Mouse (Mus musculus) gastrocnemius, postnatal 10 days (tissue): ENCODE data around the gene Acot1. TPM values are rescaled to one million over a fixed set of nuclear protein-coding genes. Genes with fewer than 3 reads are reported as not detected.
"Not testable (repeated sequence)": the region's sequence is repeated elsewhere in the genome, so short reads cannot be mapped to it uniquely, and the experiment has no call there.

Source experiments
- DNase-seq: peaks from one replicate; pipeline ENCODE4 v3.0.0; 2021; ENCODE audit warnings: mixed read lengths
- total RNA-seq, 2 experiments: library from RNA; stranded (reverse); gene quantifications; 2 replicates each; pipeline ENCODE4 v1.2.3; 2021

The Acot1 gene
- total RNA-seq, 2 experiments from 2014 or later = 8.2 to 10.4 TPM

DNA sequence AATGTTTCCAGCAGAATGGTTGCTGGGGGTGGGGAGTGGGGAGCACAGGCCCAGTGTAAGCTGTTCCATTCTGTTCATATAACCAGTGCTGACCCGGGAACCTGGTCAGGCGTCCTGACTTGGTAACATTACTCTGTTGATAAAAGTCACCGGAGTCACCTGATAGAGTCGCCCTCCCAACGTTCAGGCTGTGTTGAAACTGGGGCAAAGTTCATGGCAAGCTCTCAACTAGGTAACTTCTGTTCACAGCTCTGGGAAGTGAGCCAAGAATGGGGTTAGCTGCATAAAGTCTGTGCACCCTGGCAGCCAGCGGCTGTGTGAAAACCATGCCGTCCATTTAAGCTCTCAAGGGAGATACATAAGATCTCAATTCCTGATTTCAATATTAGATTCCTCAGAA is 11.2 kb downstream of the Acot1 start:
- peak; percentile 41 for DNase-seq

- not testable (repeated sequence) for DNase-seq
These were observed 13.0 kb downstream of the Acot1 start for GRCm38 (mm10) chr12:84022266-84022665.

GRCm38 (mm10) chr12:84023052-84023745 is 13.9 kb downstream of the Acot1 start:
- no peak for DNase-seq

GRCm38 (mm10) chr12:84025888-84026287 is 16.6 kb downstream of the Acot1 start:
- no peak for DNase-seq

DNA sequence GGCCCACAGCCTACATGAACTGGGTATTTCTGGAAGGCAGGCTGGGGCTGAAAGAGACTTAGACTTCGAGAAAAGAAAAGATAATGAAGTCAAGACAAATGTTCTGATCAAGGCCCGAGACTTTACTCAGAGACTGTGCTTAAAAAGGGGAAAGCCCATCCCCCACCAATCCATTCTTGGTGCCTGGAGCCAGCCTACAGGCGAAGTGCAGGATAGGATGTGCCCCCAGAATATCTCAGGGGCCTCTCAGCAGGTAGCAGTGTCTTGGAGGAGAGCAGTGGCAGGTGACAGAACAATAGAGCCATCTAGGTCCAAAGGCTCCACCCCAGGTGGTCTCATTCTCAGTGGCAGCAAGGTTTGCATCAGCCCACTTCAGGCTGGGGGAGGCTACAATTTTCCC is 19.0 kb downstream of the Acot1 start:
- not testable (repeated sequence) for DNase-seq

GRCm38 (mm10) chr12:84029043-84029442 is 19.8 kb downstream of the Acot1 start:
- not testable (repeated sequence) for DNase-seq

GRCm38 (mm10) chr12:84030659-84031332 is 21.5 kb downstream of the Acot1 start:
- DNase-seq = peak; percentile 66

DNA sequence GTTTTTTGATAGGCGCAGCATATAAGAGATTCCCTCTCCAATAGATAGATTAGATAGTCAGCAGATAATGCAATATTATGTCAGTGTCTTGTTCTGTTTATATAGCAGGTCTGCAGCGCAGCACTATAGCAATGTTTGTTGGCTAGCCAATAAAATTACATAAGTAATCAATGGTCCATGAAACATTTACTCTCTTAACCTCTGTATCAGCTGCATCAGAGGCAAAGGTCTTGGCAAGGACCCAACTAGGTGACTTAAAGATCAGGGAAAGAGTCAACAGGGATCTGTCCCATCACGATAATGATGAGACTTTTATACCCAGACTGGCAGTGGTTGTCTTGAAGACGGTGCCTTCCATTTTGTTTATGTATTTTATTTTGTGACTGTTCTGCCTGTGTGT is 23.6 kb downstream of the Acot1 start:
- no peak for DNase-seq

- not testable (repeated sequence) for DNase-seq
These were observed 24.0 kb downstream of the Acot1 start for GRCm38 (mm10) chr12:84033302-84033701.

GRCm38 (mm10) chr12:84034108-84034507 is 24.8 kb downstream of the Acot1 start:
- no peak for DNase-seq

DNA sequence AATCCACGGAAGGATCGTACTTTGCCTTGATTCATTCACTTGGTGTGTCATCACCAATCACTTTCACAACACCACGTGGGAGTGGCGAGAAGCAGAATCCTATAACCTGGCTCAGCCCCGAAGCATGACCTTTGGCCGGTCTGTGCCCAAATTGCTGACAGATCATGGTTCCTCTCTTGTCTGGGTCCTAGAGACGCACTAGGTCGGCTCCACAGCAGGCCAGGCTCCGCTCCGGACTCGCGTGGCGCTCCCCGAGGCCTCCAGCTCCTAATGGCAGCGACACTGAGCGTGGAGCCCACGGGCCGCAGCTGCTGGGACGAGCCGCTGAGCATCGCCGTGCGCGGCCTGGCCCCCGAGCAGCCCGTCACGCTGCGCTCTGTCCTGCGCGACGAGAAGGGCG is 29.0 kb downstream of the Acot1 start, which contains the start of gene Acot4:
Gene Acot4 (plus strand): TSS at position 139 of the 400 bp plus-strand sequence.
- DNase-seq = not testable (repeated sequence)

DNA sequence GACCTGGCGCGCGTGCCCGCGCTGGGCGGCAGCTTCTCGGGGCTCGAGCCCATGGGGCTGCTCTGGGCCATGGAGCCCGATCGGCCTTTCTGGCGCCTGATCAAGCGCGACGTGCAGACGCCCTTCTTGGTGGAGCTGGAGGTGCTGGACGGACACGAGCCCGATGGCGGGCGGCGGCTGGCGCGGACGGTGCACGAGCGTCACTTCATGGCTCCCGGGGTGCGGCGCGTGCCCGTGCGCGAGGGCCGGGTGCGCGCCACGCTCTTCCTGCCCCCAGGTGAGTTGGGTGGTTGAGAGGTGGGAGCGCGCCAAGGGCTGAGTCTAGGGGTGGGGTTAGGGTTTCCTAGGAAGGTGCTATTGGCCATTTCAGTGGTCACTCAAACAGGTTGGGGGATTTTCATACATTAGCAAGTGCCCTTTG is 29.4 kb downstream of the Acot1 start, which contains the start of gene Gm49366:
Gene Gm49366 (plus strand): TSS at position 245 of the 421 bp plus-strand sequence.
- peak; percentile 12 for DNase-seq

DNA sequence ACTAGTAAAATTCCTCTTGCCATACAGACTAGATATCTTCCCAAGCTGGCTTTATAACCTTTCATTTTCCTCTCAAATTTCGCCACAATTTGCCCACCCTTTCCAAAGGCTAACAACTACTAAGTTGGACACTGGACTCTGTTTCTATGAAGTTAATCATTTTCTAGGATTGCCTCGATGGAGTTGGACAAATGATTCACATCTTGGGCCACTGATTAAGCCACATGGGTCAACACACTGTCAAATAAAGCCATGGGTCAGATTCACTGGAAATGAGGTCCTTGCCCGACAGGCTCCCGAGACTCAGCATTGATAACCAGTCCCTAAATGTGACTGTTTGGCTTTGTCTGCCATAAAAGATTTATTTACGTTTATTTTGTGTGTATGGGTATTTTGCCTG is 33.0 kb downstream of the Acot1 start:
- DNase-seq = no peak

DNA sequence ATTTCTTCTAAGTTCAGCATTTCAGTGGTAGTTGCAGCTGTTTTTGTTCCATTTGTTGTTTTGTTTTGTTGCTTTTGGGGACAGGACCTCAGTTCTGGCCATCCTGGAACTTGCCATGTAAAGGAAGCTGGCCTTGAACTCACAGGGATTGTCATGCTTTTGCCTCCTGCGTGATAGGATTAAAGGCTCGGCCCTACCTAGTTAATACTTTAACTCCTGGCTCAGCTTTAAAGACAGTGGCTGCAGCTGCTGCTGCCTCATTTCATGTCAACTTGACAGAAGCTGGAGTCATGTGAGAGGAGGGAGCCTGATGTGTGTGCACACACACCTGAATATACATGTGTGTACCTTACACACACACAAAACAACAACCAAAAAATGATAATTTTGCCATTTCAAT is 34.8 kb downstream of the Acot1 start:
- DNase-seq = no peak

DNA sequence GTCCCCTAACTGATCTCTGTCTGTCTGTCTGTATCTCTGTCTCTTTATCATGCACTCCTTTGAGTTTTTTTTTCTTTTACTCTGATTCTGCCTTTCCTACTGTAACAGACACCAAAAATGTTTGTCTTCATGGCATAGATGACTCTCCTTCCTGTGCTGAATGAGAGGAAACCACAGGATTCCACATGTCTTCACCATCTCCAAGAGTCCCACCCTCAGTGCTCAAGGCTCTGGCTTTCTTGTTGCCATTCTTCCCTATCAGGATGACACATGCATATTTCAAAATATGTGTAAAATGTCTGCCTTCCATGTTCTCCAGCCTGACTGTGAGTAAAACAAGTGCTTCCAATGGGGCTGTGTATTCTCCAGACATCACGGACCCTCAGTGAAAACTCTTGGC is 37.6 kb downstream of the Acot1 start:
- no peak for DNase-seq

DNA sequence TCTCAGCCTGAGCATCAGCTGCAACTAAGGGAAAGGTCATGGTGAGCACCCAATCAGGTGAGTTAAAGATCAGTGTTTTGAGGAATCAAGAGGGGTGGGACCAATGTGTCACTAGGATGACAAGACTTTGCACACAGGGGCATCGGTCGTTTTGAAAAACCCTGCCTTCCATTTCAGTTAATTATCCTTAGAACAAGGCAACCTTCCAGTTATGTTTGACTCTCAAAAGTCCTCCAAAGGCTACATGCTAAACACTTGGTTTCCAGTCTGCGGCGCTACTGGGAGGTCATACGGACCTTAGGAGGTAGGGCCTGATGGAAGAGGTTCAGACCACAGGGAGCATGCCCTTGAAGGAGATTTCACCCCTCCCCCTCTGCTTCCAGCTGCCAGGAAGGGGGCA is 41.5 kb downstream of the Acot1 start:
- not testable (repeated sequence) for DNase-seq

GRCm38 (mm10) chr12:84051937-84052474 is 42.7 kb downstream of the Acot1 start, which contains the start of gene Acot3:
Gene Acot3 (plus strand): TSS chr12:84052144.
- DNase-seq = no peak

DNA sequence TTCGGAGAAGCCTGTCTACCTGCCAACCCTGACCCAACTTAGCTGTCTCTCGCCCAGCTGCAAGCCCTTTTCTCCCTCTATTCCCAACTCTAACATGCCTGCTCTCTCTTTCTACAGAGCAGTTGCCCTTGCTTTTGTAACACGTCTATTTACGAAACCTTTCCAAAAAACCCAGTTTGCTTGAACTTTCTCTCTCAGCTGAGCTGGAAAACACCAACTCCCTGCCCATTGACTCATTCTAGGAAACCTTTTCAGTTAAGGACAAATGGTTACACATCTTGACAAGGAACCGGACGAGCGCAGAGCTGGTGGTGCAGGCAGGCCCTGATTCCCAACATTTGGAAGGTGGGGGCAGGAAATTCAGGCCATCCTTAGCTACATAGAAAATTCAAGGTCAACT is 43.3 kb downstream of the Acot1 start:
- DNase-seq = no peak

GRCm38 (mm10) chr12:84053173-84053572 is 43.9 kb downstream of the Acot1 start:
- DNase-seq = no peak

DNA sequence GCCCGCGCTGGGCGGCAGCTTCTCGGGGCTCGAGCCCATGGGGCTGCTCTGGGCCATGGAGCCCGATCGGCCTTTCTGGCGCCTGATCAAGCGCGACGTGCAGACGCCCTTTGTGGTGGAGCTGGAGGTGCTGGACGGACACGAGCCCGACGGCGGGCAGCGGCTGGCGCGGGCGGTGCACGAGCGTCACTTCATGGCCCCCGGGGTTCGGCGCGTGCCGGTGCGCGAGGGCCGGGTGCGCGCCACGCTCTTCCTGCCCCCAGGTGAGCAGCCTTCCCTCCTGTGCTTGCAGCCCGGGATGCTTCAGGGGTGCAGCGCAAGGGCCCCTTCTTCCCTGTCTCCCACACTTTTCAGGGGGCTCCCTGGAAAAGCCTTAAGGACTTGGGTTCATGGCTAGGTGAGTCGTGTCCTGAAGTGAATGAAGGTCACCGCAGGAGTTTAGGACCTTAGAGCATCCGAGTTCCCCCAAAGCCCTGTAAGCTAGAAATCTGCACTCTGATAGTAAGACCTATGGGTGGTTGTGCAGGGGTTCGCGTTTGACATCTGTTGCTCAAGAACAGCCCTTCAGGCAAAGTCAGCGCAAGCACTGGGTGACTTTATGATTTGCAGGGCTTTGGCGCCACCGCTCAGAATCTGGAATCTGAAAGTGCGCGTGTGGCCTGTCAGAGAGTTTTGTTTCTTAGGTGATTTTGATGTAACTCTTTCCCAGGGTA is 44.5 kb downstream of the Acot1 start:
- DNase-seq = no peak

DNA sequence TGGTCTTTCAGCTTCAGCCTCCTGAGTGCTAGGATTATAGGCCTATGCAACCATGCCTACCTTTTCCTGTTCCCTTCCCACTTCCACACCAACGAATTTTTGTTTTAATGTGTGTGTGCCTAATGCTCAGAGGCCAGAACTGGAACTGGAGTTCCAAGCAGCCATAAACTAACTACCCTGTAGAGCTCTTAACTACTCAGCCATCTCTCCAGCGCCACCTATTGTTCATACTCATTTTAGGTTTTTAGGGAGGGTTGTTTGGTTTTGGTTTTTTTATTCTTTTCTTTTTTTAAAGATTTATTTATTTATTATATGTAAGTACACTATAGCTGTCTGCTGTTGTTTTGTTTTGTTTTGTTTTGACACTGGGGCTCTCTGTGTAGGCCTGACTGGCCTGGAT is 51.7 kb downstream of the Acot1 start:
- DNase-seq = no peak

DNA sequence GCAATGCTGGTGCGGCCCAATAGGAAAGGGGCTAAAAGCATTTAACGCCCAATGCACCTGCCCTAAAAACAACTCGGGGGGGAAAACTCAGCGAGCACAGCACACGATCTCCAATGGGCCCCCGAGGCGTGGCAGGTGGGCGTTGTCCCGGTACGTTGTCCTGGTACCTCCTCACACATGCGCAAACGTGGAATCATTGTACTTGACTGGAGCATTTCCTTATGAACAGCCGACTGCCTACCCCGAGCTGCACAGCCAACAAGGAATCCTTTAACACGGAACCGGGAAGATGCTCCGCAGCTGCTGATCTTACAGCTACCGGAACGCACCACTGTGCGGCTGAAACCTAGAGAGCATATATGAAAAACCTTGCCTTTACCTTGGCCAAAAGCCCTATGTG is 53.0 kb downstream of the Acot1 start:
- DNase-seq = no peak

DNA sequence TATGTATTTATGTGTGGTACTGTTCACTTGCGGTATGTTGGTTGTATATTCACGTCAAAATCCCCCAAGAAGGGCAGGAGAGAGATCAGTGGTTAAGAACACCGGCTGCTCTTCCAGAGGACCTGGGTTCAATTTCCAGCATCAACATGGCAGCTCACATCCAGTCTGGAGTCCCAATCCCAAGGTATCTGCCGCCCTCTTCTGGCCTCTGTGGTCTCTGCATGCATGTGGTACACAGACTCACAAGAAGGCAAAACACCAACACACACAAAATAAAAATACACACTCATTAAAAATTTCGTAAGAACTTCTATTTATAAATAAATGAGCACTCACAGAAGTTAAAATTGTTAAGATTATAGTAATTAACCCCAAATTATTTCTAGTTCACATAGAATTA is 53.9 kb downstream of the Acot1 start:
- peak; percentile 16 for DNase-seq
